Mouse (Mus musculus): ENCODE data around the gene March6.

DNA sequence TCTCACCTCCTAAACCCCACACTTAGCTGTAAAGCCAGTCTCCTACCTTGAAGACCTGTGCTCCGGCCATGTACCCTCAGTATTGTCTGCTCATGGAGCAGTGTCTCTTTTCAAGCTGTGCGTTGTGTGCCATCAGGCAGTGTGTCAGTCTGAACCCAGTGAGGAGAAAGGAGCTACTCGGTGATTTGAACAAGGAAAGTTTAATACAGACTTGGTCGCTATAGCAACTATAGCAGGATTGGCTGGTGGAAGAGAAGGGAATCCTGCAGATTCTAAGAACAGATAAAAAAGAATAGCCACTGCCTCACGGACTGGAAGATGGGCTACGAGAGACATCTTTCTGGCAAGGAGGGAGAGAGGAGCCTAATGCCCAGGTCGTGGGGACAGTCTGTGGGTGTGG is 101.4 kb downstream of the March6 start:
- no peak for TF ChIP-seq CTCF (IDR thresholded peaks at IDR 0.05; ENCODE audit: low read depth)
- no peak for TF ChIP-seq EP300 (IDR thresholded peaks at IDR 0.05; ENCODE audit: low read depth)
